Mouse (Mus musculus) cerebellum, adult 8-10 months (tissue): Measurements from ENCODE around the gene Crabp1.

Source experiments
- DNase-seq: peaks from one replicate; pipeline ENCODE4 v3.0.0; 2022

Gene Crabp1

DNA sequence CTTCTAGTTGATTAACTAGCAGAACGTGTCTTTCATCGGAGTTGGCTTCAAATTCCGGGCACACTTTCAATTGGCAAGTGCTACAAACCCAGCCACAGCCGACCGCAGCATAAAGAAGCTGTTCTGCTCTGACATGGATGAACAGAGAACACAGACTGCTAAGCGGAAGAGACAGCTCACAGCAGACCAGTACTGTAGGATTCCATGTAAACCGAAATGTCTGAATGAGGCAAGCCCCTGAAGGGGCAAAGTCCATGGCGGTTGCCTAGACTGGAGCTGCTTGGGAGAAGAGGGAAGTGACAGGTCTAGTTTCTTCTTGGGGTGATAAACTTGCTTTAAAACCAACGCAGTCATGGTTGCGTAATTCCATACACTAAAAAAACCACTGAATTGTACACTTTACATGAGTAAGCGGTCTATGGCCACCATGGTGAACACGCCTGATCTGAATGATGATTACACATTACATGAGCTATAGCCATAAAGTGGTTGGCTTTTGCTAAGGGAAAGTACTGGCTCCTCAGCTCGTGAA, 12.0 kb downstream of the Crabp1 start:
- DNase-seq = no peak

DNA sequence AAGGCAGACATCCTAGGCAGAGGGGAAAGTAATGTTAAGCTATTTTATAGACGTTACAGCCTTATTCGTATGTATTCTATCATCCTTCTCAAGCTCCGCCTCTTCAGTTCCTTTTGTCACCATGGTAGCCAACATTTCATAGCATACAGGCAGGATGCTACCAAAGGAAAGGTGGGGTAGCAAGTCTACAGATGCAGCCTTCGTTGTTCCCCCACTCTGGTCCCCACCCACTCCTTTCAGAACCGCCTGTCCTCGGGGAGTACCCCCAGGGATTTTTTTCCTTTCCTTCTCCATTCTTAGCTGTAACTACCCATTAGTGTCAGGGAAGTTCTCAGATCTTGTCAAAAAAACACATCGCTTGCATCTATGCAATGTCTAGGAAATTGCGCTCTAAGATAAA, 14.7 kb downstream of the Crabp1 start:
- no peak for DNase-seq

DNA sequence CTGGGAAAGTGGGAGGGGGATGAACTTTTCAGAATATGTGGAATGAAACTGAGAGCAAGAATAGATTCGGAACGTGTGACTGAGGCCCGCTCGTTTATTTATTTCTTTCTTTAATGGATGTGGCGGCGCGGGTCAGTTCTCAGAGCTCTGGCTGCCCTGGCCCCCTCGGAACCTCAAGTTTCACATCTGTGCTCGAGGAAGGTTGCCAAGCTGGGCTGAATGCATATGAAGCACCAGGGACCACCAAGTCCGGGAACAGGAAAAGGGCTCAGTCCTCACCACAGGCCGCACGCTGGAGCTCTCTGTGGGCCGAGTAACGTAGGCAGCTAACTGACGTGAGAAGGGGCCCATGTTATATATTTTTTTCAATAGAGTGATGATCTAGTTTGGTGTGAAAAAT, 18.0 kb downstream of the Crabp1 start:
- no peak for DNase-seq

DNA sequence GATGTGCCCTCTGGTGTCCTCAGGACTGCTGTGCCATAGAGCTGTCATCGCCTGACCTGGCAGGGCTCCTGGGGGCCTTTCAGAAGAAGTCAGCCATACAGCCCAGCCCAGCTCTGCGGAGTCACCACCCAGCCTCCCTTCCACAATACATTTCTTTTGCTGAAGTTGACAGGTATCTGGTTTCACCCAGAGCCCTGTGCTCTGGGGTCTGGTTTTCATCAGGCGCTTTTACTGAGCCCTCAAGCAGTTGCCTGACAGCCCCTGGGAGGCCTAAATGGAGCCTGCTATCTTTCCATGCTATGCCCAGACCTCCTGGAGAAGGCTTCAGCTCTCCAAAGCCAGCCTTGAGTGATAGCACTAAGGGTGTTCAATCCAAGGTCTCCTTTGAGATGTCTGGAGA, 19.5 kb downstream of the Crabp1 start:
- no peak for DNase-seq

DNA sequence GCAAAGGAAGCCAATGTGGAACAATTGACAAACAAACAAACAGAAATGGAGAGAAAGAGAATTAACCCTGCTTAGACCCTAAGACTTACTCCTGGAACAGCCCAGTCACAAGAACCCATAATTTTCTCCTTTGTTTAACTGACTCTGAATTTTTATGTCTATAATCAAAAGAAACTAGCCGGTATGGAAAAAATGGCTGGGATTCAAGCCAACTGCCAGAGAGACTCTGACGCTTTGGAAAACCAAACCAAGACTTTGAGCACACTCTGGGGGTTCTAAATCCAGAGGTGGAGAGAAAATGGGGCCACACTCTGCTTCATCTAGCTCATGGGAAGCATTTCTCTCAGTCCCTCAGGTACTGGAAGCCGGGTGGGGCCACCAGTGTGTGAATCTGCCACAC, 20.7 kb downstream of the Crabp1 start:
- no peak for DNase-seq

DNA sequence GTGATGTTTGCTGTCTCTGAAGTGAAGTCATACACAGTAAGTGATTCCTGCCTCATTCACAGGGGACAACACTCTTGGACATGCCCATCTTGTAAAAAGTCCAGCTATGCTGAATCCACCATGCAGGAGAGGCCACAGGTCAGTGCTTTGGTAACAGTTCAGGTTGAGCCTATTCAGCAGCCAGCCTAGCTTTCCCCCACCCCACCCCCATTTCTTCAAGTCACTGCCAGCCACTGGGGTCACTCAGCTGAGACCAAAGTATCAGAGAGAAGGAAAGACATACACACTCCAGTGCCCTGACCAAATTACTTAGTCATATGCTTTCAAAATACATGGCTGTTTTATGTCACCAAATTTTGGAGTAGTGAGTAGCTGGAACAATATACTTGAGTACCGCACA, 21.5 kb downstream of the Crabp1 start:
- DNase-seq = no peak

DNA sequence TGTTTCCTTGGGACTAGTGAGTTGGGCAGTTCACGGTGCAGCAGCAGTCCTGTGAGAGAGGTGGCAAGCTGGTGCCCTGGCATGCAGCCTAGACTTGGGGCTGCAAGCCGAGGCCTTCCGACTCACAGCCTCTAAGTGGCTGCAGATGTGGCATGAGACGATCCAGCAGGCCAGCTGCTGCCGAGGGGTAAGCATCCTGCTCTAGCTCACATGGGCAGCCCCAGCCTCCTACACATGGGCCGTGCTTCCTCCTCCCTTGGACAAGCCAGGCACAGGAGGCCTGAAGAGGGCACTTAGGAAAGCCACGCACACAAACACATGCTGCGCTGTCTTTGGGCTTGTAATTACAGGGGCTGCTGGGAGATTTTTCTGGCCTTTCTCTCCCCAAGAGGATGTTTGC, 23.2 kb downstream of the Crabp1 start:
- no peak for DNase-seq

DNA sequence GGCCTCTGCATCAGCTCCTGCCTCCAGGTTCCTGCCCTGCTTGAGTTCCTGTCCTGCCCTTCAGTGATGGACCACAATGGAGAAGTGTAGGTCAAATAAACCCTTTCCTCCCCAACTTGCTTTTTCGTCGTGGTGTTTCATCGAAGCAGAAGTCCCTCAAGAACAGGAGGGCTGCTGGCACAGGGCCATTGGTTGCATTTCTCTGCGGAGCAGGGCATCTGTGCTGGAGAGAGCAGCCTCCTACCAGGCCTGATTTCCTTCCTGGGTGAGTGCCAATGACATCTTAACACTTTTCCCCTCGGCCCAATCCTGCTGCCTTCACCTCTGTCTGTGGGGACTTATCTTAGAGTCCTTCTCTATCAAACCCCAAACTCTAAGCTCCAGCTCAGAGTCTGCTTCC, 25.7 kb downstream of the Crabp1 start:
- no peak for DNase-seq

DNA sequence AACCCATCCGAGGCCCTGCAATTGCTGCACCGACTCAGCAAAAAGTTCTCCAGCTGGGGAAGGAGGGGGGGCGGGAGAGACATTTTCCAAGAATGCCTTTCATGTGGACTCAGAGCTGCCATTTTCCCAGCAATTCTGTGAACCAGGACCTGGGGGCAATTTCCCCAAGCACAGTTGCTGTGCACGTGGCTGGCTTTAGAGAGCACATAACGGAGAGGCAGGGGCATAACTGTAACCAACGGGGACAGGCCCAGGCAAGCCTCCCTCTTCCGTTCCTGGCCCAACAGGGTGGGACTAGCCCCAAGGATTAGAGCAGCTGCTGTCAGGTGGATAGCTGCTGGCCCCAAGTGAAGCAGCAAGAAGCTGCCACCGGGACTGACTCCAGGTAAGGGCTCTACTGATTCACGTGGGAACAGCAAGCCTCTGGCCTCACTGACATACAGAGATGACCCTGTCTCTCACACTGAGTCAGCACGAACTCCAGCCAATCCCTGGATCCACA, 37.0 kb downstream of the Crabp1 start:
- DNase-seq = no peak

DNA sequence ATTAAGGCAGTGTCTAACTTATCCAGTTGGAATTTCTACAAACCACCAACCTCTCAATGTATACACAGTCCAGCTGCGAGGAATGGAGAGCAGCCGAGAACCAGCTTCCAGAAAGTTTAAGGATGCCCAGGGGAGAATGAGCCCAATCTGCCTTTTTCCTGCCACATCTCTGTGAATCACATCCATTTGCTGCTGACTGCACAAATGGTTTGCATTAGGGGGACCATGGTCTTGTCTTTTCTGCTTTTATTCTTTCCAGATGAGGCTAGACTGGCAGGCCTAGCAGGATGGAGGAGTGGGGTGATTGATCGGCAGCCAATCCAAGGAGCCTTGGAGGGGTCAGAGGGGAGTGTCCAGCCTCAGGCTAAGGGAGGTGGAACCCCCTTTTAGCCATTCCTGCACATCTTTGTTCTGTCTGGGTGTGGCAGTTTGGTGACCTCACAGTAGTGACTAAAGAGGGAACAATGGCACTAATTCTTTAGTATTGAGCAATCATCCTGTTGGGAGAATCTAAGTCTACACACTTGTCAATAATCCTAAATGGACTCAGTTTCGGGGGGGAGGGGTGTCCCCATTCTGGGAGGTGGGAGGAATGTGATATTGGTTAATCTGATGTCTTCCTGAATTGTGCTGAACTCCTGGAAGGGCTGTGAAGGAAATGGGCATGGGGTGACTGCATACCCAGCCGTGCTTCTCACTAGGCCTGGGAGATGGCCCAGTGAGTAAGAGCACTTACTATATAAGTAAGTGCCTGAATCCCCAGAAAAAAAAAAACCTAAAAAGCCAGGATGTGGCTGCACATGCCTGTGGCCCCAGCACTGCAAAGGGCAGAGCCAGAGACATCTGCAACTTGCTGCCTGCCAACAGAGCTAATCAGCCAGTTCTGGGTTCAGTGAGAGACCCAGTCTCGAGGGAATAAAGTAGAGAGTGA, 38.5 kb downstream of the Crabp1 start:
- no peak for DNase-seq

DNA sequence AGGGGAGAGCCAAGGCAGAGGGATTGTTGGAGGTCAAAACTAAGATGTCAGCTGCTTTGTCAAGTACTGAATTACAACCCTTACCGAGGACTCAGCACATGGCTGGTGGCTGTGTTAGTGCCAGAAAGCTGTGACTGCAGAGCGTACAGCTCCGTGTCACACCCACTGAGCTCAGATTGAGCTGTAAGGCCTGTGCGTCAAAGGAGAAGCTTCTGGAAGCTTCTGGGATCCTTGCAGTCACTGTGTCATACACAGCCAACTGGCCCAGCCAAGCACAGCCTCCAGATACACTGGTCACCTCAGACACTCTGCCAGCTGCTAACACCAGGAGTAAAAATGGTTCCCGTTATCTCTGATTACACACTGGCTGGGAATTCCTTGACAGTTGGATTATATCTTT, 39.8 kb downstream of the Crabp1 start:
- no peak for DNase-seq

DNA sequence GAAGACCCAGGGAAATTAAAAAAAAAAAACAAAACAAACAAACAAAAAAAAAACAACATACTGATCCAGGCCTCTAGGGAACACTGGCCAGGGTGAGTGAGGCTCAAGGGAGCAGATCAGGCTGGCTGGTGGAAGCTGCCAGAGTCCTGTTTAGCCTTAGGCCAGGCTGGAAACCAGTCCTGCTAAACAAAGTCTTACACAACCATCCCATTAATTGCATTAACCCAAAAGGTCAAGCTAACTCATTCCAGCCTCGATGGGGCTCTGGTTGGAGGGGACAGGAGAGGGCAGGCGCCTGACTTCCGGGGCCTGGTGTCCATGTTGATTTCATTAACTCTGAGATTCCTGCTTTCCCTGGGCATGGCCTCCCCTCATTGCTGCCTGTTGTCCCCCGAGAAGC, 43.2 kb downstream of the Crabp1 start:
- no peak for DNase-seq

DNA sequence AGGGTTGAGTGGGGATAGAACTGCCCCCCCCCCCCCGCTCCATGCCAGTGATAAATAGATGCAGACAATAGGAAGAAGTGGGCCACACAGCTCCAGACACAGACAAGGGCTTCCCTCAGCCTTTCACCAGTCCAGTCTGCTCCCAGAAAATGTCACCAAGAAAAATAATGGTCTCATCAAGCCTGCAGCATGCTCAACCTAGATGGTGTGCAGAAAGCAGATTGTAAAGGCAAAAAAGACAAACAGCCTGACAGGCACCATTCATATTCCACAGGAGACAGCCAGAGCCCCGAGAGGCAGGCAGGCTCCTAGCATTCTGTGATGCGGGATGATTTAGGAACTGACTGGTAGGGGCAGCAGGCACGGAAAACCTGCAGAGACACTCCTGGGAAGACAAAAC, 45.4 kb downstream of the Crabp1 start:
- no peak for DNase-seq

DNA sequence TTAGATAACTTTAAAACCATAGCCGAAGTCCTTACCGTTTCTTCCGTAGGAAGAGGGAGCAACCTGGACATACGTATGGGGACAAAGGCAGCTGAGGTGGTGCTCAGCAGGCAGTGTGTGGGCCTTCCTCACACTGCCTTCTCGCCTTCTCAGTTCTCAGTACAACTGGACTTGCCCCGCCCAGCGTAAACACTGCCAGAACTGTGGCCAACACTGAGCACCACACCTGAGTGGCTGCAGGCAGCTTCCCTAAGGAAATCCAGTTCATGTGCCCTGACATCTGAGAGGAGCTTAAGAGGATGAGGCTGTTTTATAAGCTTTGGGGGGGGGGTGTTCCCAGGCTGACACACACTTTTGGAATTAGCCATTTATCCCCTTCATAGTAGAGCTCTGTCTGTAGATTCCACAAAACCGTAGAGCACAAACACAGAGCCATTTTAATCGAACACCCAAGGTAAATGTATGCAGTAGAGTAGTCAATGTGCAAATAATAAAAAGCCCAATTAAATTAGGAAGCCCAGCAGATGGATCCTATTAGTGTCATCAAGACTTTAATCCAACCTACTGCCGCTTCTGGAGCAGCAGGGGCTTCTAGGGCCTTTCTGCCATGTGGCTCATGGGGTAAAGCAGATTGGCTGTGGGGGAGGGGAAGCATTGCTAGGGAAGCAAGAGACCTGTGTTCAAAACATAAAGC, 52.1 kb downstream of the Crabp1 start:
- no peak for DNase-seq

DNA sequence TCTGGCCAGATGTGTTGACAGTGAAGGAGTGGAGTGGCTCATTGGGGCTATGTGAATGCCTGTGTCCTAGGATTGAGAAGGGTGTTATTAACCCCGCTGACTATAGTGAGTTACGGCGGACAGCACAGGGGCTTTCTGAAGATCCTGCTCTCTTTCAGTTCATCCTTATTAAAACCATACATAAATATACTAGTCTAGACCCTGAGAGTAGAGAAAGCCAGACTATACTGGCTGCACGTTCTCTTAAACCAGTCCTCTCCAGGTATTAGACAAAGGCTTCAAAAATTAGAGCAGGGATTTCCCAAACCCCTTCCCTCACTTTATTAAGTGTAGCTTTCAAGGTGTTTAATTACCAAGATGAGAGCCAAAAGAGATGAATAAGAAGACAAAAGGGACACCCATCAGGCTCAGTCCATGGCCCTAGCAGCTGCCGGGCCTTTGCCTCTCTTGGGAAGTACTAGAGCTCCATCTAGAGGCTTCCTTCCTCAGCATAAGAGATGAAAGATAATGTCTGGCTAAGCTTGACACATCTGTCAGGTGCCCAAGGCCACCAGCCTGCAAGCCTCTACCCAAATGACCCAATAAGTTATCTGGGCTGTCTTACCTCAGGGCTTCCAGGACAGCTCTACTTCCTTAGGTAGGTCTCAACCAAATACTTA, 57.0 kb downstream of the Crabp1 start:
- DNase-seq = peak; percentile 3
